Mouse (Mus musculus): ENCODE measurements at regions not wholly inside any gene's neighbourhood (a gene's known extent, or its start where the extent isn't known, plus 50 kb on each side); places are given as distances from the start of the nearest gene placed in this dataset.

DNA sequence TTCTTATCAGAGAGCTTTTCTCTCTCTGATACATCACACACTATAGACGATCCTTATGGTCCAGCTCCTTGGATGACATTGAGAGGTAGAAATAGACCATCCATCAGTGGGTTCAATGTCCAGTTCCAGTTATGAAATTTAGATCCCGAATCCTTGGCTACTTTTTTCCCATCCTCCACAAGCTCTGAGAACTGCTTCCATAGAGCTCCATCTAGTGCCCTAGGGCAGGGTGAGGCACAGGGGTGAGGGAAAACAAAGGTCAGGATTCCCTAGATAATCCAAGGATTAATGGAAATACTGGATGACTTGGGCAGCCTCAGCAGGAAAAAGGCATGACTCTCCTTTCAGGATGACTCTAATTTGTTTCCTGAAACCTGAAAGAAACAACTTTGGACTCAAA lies 732.1 kb downstream of the Gsdmc2 start:
- TF ChIP-seq CTCF (IDR thresholded peaks at IDR 0.05; ENCODE audit: control insufficient read depth, insufficient read depth, insufficient replicate concordance, low read depth, low read length) = no peak
- TF ChIP-seq POLR2A (IDR thresholded peaks at IDR 0.05; ENCODE audit: control insufficient read depth, low read depth, low read length) = no peak

All from testis, adult 2 months (tissue).